Mouse (Mus musculus): ENCODE measurements around the gene Tle2.
A peak's percentile ranks its signal among the peaks of the same experiment; 100 is the strongest.

Gene Tle2

GRCm38 (mm10) chr10:81605974-81606751 is 31.8 kb downstream of the Tle2 start, which contains the start of gene BC025920:
TSS of gene BC025920 (plus strand) at chr10:81606270.
- peak; percentile 97 for DNase-seq

GRCm38 (mm10) chr10:81608308-81608707 is 33.9 kb downstream of the Tle2 start:
- DNase-seq: no peak

- no peak for DNase-seq
Observed at GRCm38 (mm10) chr10:81612779-81613178, 38.4 kb downstream of the Tle2 start.

GRCm38 (mm10) chr10:81615486-81615885 is 41.1 kb downstream of the Tle2 start:
- no peak for DNase-seq

DNA sequence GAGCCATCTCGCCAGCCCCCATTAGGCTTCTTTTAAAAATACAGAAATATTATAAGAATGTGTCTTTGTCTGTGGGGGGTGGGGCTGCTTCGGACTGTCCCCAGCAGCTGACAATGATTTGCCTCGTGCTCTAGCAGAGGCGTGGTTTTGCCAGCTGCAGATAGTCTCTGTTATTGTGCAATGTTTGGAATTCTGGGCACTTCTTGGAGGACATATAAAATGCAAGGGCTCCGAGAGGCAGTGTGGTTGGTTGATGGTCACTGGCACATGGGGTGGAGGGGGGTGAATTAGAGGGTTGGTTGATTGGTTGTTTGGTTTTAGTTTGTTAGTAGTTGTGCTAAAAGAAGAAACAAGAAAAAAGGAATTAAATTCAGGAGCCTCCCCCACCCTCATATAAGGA is 45.6 kb downstream of the Tle2 start:
- DNase-seq: no peak

GRCm38 (mm10) chr10:81620786-81621185 is 46.4 kb downstream of the Tle2 start:
- DNase-seq: no peak

GRCm38 (mm10) chr10:81623441-81623840 is 49.1 kb downstream of the Tle2 start:
- no peak for DNase-seq

DNA sequence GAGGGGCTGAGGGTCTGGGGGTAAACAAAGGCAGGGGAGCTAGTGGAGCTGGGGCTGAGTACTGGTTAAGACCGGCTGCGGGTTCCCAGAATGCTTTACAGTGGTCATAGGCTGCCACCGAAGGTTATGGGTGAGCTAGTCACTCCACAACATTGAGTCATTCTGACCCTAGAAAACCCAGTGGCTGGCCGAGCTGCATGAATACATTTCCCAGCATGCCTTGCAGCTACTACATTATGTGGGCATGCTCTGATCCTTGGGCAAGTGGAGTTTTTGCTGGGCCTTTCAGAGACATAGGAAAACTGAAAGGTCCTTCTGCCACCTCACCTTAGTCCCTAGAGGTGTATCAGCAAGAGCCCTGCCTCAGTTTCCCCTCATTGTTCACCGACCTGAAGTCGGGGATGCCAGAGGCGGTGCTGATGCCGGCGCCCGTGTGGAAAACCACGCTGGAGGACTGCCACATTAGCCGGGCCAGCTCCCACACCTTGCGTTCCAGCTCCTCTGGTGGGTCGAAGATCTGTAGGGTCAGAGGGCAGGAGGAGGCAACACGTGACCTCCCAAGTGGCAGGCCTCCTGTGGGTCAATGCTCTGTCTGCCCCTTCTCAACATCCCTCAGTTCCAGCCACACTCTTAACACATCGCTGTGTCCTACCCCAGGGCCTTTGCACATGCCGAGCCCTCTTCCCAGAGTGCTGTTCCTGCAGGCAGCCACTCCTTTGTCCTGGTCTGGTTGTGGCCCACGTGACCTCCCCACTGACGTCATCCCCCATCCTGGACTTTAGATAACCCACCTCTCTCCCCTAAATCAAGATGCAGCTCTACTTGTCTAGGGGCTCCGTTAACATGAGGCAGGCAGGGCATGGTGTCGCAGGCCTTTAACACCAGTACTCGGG is 52.0 kb downstream of the Tle2 start:
- no peak for DNase-seq

DNA sequence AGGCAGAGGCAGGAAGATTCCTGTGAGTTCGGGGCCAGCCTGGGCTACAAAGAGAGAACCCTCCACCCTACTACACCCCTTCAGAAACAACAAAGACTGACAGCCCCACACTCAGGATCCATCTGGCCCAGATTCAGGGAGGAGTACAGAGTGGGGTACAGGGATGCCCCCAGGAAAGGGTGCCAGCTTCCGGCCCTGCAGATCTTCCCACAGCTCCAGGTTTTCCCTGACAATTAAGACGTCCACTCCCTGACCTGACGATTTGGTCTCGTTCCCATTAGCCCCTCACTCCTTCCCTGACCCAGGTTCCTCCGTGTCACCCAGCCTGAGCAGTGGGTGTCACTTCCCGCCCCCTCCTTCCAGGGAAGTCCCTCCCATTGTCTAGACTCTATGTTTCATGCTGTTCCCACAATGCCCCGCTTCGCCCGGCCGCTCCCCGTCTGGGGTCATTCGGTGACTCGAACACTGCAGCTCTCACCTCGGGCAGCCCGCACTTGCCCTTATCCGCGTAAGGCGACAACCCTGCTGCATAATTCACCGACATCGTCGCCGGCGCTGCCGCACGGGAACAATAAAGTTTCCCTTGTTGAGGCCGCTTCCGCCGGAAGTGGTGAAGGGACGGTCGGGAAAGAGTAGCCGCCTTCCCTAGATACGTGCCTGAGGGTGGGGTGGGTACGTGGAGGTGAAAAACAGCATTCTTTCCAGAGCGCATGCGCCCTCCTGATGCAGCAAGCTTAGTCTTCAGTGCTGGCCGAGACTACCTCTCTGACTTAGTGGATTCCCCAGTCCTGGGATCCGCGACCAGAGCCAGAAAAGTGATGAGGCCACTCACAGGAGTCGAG is 52.9 kb downstream of the Tle2 start, which contains the start of gene Sirt6:
TSS of gene Sirt6 (minus strand) at position 804 of the 842 bp plus-strand sequence.
- DNase-seq: peak; percentile 96

DNA sequence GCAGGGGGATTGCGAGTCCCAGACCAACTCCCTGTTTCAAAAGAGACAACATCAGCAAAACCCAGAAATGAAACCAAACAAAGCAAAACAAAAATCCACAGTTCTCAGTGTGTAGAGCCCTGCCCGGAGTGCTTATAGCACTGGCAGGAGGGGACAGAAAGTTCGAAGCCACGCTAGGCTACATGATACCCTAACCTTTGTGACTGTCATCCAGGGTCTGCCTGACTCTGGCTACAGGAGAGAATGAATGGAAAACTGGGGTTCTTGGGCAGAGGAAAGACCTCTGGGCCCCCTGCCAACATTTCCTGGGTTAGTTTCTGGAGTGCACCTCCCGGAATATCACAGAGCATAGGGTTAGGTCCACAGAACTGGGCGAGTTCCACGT is 53.5 kb downstream of the Tle2 start:
- DNase-seq: peak; percentile 63

DNA sequence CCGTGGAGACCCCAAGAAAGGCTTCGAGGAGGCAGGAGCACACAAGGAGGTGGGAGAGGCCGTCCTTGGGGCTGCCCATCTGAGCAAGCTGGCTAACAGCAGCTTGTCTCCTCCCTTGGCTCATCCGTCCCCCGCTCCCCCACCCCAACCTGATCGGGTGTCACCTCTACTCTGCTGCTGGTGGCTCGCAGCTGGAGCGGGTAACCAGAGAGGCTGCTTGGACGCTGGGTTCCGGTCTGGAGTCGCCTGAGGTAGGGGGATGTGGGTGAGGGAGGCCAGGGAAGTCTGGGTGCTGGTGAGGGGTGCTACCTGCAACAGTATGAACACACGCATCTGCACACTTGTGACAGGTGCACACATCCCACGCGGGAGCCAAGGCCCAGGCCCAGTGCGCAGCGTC is 54.0 kb downstream of the Tle2 start, which contains the start of gene Ankrd24:
TSS of gene Ankrd24 (plus strand) at position 151 of the 400 bp plus-strand sequence.
- no peak for DNase-seq

DNA sequence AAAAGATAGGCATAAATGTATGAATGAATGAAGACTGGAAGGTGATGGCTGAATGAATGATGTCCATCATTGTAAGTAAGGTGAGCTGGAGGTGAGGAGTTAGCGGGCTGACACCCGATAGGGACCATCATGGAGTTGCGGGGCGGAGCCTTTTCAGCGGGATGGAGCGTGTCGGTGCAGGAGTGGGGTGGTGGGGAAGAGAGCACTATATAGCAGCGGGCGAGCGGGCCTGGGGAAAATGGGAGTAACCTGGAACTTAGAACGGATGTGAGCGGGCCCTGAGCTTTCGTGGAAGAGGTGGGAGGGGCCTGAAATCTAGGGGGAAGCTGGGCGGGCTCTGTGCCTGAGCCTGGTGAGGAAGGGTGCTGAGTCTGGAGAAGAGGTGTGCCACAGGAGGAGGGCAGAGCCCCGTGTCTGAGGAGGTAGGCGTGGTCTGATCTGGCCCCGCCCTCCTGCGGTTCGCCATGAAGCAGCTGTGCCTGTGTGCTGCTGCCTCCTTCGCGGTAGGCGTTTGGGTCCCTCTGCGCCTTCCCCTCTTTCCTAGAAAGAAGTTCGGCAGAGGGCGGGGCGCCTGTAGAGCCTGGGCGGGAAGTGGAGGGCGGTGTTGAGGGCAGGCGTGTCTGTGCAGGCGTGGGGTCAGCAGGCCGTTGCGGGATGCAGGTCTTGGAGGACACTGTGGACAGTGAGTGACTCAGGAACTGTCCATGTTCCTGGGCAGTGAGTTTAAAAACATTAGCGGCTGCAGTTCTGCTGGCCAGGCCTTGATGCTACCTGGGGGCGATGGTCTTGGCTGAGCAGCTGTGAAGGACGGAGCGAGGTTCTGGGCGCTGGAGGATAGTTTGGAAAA is 59.1 kb downstream of the Tle2 start:
- DNase-seq: peak; percentile 94

DNA sequence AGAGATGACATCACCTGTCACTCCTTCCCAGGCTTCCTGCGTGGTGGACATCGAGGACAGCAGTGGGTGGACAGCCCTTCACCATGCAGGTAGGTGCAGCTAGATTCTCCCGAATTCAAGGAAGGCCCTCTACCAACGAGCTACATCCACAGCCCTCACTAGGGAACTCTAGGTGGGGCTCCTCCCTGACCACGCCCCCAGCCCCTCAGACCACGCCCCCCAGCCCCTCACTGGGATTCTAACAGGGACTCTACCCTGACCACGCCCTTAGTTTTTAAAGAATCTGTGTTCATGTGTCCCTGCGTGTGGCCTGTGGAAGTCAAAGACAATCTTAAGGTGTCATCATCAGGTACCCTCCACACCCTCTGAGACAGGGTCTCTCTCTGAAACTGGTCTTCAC is 62.0 kb downstream of the Tle2 start:
- peak; percentile 5 for DNase-seq

- DNase-seq: no peak
Observed at GRCm38 (mm10) chr10:81638101-81638500, 63.7 kb downstream of the Tle2 start.
